ENCODE assay signal across 8 mouse cellular contexts in genomic region chr10:119691358-119692083, GRCm38 (mm10).
A peak's percentile ranks its signal among the peaks of the same experiment; 100 is the strongest.
DNase-seq lines count a peak whose midpoint lies in the region; ATAC-seq lines count a peak whose summit lies in the region.

No protein-coding gene starts in this region.

- H3K4me1 ChIP-seq in heart, embryonic 15.5 days (replicated peaks), result peaks cover 13% of the 10 kb centered on the region
- peaks cover 35% of the 10 kb centered on the region for H3K4me1 ChIP-seq in embryonic facial prominence, embryonic 13.5 days
- H3K4me1 ChIP-seq in intestine, embryonic 15.5 days (replicated peaks), result peaks cover 3% of the 10 kb centered on the region; the same call in 1 of the 2 replicates

- H3K9ac ChIP-seq in heart, embryonic 15.5 days, result peak overlapping the region; percentile 12; the same call in 1 of the 2 replicates
- H3K9ac ChIP-seq in embryonic facial prominence, embryonic 13.5 days, result no peak overlapping the region
- no peak overlapping the region for H3K9ac ChIP-seq in intestine, embryonic 15.5 days

- no peaks in the 10 kb centered on the region for H3K9me3 ChIP-seq in heart, embryonic 15.5 days (replicated peaks)
- H3K9me3 ChIP-seq in embryonic facial prominence, embryonic 13.5 days, result no peaks in the 10 kb centered on the region
- H3K9me3 ChIP-seq in intestine, embryonic 15.5 days, result no peaks in the 10 kb centered on the region

- DNase-seq in heart, postnatal 4 days, result no peak
- peak; percentile 64 for DNase-seq in left cerebral cortex, postnatal 4 days
- DNase-seq in retina, adult 2 months (ENCODE audit: low read depth, low spot score), result peak; percentile 32
- DNase-seq in c-Kit-positive CD71-positive TER-119-positive erythroid progenitor cells, embryonic 14.5 days (ENCODE audit: low spot score), result no peak
- DNase-seq in thymus, postnatal 14 days, result no peak

- H3K27ac ChIP-seq in heart, embryonic 15.5 days, result no peak overlapping the region
- H3K27ac ChIP-seq in embryonic facial prominence, embryonic 13.5 days, result no peak overlapping the region
- no peak overlapping the region for H3K27ac ChIP-seq in intestine, embryonic 15.5 days

- no peak for ATAC-seq in heart, embryonic 15.5 days (replicated peaks; ENCODE audit: insufficient number of reproducible peaks, insufficient read depth, low FRiP score, low read depth)
- no peak for ATAC-seq in embryonic facial prominence, embryonic 13.5 days (ENCODE audit: insufficient number of reproducible peaks, insufficient read depth, low FRiP score, low TSS enrichment, low read depth)
- ATAC-seq in intestine, embryonic 15.5 days, result peak; percentile 58

- peak overlapping the region; percentile 81 for H3K4me2 ChIP-seq in heart, embryonic 15.5 days
- H3K4me2 ChIP-seq in embryonic facial prominence, embryonic 13.5 days, result peak overlapping the region; percentile 62
- H3K4me2 ChIP-seq in intestine, embryonic 15.5 days (replicated peaks), result peak overlapping the region; percentile 67

- H3K27me3 ChIP-seq in heart, embryonic 15.5 days, result peaks cover 14% of the 10 kb centered on the region
- H3K27me3 ChIP-seq in embryonic facial prominence, embryonic 13.5 days, result peaks cover 47% of the 10 kb centered on the region
- H3K27me3 ChIP-seq in intestine, embryonic 15.5 days (replicated peaks), result peaks cover 9% of the 10 kb centered on the region; the same call in 1 of the 2 replicates

- no peaks in the 10 kb centered on the region for H3K36me3 ChIP-seq in heart, embryonic 15.5 days
- H3K36me3 ChIP-seq in embryonic facial prominence, embryonic 13.5 days, result no peaks in the 10 kb centered on the region
- no peaks in the 10 kb centered on the region for H3K36me3 ChIP-seq in intestine, embryonic 15.5 days

- H3K4me3 ChIP-seq in heart, embryonic 15.5 days, result peak overlapping the region; percentile 44
- peak overlapping the region; percentile 35 for H3K4me3 ChIP-seq in embryonic facial prominence, embryonic 13.5 days
- H3K4me3 ChIP-seq in intestine, embryonic 15.5 days (replicated peaks), result 0 out of 2 replicates have a peak overlapping the region, but pooled peaks have one; percentile 12

- intact Hi-C loops in left cerebral cortex, postnatal 4 days (cut with DNase I), result no loop called here

- 5% methylated on average over 16 of the region's 16 CpGs for WGBS in heart, embryonic 15.5 days
- WGBS in embryonic facial prominence, embryonic 13.5 days, result 2% methylated on average over 16 of the region's 16 CpGs
- 8% methylated on average over 16 of the region's 16 CpGs for WGBS in intestine, embryonic 15.5 days

Comparison
In these comparisons a context has a peak if more than half of its experiments do, and no peak if none do; other contexts are left out.
1. DNase-seq: peak in left cerebral cortex, postnatal 4 days (single experiment) and retina, adult 2 months (single experiment); none in heart, postnatal 4 days (single experiment), c-Kit-positive CD71-positive TER-119-positive erythroid progenitor cells, embryonic 14.5 days (single experiment) and thymus, postnatal 14 days (single experiment).
2. Peak in every context shown above with its lines, with median percentiles within 50 percentile points of each other: H3K4me2 ChIP-seq and H3K4me3 ChIP-seq.